Mouse (Mus musculus) C3H10T1/2 (cell line): ENCODE data around the gene Serpina3f. TPM values are rescaled to one million over a fixed set of nuclear protein-coding genes. Genes with fewer than 3 reads are reported as not detected.

ENCODE experiments used
- polyA plus RNA-seq, 2 experiments: library from polyadenylated mRNA; unstranded; fragments of >200 nt; fragmentation: generic; extraction: Trizol; gene quantifications; one replicate each; pipeline ENCODE4 v1.2.1; 2012; ENCODE audit warnings: missing spikeins in 2 of 2

The Serpina3f gene
- polyA plus RNA-seq = under 1 TPM in 1 of 2 experiments, not detected in 1; 0.06 TPM

DNA sequence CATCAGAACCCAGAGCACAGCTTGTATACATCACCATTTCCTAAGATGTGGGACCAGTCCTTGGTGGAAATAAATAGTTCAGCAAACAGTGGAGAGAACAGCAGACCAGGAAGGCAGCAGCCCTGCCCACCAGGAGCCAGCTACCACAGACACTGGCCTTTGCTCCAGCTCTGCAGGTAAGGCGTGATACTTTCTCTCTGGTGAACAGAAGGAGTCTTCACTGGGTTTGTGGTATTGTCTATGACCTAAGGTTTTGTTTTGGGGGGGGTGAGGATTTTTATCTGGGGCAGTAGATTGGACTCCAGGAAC is at the start of gene Serpina3f:
TSS of gene Serpina3f (plus strand) at position 100 of the 309 bp plus-strand sequence.

DNA sequence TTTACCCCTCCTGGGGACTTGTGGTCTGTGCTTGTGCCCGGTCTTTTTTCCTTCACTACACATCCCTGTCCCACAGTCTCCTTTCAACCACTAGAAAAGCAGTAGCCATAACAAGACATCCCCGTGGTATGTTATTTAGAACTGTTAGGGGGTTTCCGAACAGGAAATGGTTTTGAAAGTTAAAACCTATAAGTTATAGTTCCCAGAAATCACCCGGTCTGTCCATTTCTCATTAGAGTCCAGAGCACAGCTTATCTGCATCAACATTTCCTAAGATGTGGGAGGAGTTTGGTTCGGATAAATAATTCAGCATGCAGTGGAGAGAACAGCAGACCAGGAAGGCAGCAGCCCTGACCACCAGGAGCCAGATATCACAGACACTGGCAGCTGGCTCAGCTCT is 21.6 kb downstream of the Serpina3f start, which contains the start of gene Serpina3g:
TSS of gene Serpina3g (plus strand) at position 331 of the 400 bp plus-strand sequence.

DNA sequence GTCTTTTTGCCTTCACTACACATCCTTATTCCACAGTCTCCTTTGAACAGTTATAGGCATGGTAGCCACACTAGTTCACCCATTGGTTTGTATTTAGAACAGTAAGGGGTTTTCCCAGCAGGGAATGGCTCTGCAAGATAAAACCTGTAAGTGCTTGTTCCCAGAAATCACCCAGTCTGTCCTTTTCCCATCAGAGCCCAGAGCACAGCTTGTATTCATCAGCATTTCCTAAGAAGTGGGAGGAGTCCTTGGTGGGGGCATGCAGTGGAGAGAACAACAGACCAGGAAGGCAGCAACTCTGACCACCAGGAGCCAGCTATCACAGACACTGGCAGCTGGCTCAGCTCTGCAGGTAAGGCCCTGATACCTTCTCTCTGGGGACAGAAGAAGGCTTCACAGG is 48.5 kb downstream of the Serpina3f start, which contains the start of gene Serpina3i:
TSS of gene Serpina3i (plus strand) at position 260 of the 400 bp plus-strand sequence.

Other genes with a start within 250 kb of the Serpina3f start
- not detected for gene Serpina11, start 224.6 kb upstream of the Serpina3f start, polyA plus RNA-seq
- gene Serpina9, start 200.8 kb upstream of the Serpina3f start, polyA plus RNA-seq = under 1 TPM; 0.04 to 0.05 TPM
- not detected for gene Serpina12, start 170.1 kb upstream of the Serpina3f start, polyA plus RNA-seq
- gene Serpina5, start 113.4 kb upstream of the Serpina3f start, polyA plus RNA-seq = not detected
- not detected for gene Serpina3a, start 101.8 kb upstream of the Serpina3f start, polyA plus RNA-seq
- not detected for gene Serpina3b, start 86.5 kb upstream of the Serpina3f start, polyA plus RNA-seq
- gene Serpina3c, start 60.7 kb upstream of the Serpina3f start, polyA plus RNA-seq = not detected
- gene Serpina3g, start 21.7 kb downstream of the Serpina3f start, polyA plus RNA-seq = 10 to 100 TPM in 1 of 2 experiments, 1 to 10 TPM in 1; 1.7 to 11.9 TPM
- under 1 TPM in 1 of 2 experiments, not detected in 1; 0.11 TPM for gene Serpina3i, start 48.6 kb downstream of the Serpina3f start, polyA plus RNA-seq
- not detected for gene Serpina3j, start 100.0 kb downstream of the Serpina3f start, polyA plus RNA-seq
- not detected for gene Serpina3k, start 123.9 kb downstream of the Serpina3f start, polyA plus RNA-seq
- gene Serpina3m, start 123.9 kb downstream of the Serpina3f start, polyA plus RNA-seq = not detected
- under 1 TPM; 0.01 to 0.27 TPM for gene Serpina3n, start 192.2 kb downstream of the Serpina3f start, polyA plus RNA-seq